Mouse (Mus musculus) thymus, adult 2 months (tissue): Measurements from ENCODE around the gene Nhlrc1.

Experiments
- CTCF ChIP-seq: fragments of 200-500 bp; IDR thresholded peaks from 2 replicates; pipeline ENCODE4 v1.5.1; 2012; ENCODE audit warnings: mild to moderate bottlenecking, control low read depth, low read length, moderate library complexity, borderline replicate concordance; ENCODE audit not compliant: control insufficient read depth, poor library complexity, insufficient read depth; ENCODE audit errors: extremely low read depth
- POLR2A ChIP-seq: fragments of 200-500 bp; IDR thresholded peaks from 2 replicates; pipeline ENCODE4 v1.6.1; 2012; ENCODE audit warnings: mild to moderate bottlenecking, low read length, control low read depth, moderate library complexity; ENCODE audit not compliant: control insufficient read depth, poor library complexity, insufficient read depth; ENCODE audit errors: extremely low read depth

DNA sequence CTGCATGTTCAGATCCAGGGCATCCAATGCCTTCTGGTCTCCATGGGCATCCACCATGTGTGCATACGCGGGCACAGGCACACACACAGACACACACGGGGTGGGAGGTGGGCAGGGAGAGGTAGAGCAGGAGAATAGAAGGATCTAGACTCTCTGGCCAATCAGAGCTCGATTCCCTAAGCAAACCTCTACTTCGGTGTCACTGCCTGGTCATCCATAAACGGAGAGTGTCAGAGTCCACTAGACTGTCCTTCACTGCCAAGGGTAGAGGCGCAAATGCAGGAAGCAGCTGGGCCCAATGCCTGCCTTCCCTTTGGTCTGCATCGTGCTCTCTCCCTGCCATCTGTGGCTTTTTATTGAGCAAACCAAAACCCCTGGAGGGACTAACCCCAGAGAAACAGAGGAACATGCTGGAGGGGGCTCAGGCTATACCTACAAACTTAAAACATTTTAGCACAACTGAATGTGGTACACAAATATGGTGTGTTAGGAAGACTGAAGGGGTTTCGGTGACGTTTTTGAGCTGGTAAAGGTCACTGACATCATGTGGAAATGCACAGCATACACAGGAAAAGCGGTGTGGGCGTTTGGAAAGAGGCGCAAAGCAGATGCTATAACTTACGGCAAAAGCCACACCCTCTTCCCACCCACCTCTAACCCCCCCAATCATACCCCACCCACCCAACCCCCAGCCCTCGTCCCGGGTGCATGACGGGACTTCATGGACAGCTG, 15.9 kb upstream of the Nhlrc1 start:
- TF ChIP-seq POLR2A (no peak), CTCF (no peak)
